Mouse (Mus musculus) lung, postnatal 0 days (tissue): Measurements from ENCODE around the gene Hist3h2a.
"Not testable (repeated sequence)": the region's sequence is repeated elsewhere in the genome, so short reads cannot be mapped to it uniquely, and the experiment has no call there.

ENCODE experiments used
- CTCF ChIP-seq: IDR thresholded peaks from 2 replicates; pipeline ENCODE4 v1.5.1; 2016; ENCODE audit warnings: antibody characterized with exemption, mild to moderate bottlenecking
- EP300 ChIP-seq: IDR thresholded peaks from 2 replicates; pipeline ENCODE4 v1.6.1; 2016; ENCODE audit warnings: antibody characterized with exemption, mild to moderate bottlenecking, control low read depth

DNA sequence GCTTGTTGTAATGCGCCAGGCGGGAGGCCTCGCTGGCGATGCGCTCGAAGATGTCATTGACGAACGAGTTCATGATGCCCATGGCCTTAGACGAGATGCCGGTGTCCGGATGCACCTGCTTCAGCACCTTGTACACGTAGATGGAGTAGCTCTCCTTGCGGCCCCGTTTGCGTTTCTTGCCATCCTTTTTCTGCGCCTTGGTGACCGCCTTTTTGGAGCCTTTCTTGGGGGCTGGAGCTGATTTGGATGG lies 390 bp upstream of the Hist3h2a start:
- not testable (repeated sequence) for TF ChIP-seq CTCF, EP300
